Mouse (Mus musculus) limb, embryonic 10.5 days (tissue): Measurements from ENCODE around the gene Gba. TPM values are rescaled to one million over a fixed set of nuclear protein-coding genes. Genes with fewer than 3 reads are reported as not detected.

Experiments
- DNase-seq: peaks from one replicate; pipeline ENCODE4 v3.0.0-alpha.2; 2017; ENCODE audit warnings: low spot score
- H3K27ac ChIP-seq: fragments of 300-500 bp; sonication (generic); 2 replicates; pipeline ENCODE4 v1.5.1; 2016; ENCODE audit warnings: mild to moderate bottlenecking
- H3K27me3 ChIP-seq: fragments of 300-500 bp; sonication (generic); 2 replicates; pipeline ENCODE4 v1.6.1; 2016; ENCODE audit warnings: low read depth, mild to moderate bottlenecking; ENCODE audit not compliant: poor library complexity, severe bottlenecking
- H3K36me3 ChIP-seq: fragments of 300-500 bp; sonication (generic); 2 replicates; pipeline ENCODE4 v1.6.1; 2016; ENCODE audit warnings: mild to moderate bottlenecking, moderate library complexity
- H3K4me1 ChIP-seq: fragments of 300-500 bp; sonication (generic); 2 replicates; pipeline ENCODE4 v1.6.1; 2016
- H3K4me3 ChIP-seq: fragments of 300-500 bp; sonication (generic); 2 replicates; pipeline ENCODE4 v1.5.1; 2016; ENCODE audit warnings: mild to moderate bottlenecking, moderate library complexity
- H3K9me3 ChIP-seq: fragments of 300-500 bp; sonication (generic); replicated peaks from 2 replicates; pipeline ENCODE4 v1.6.1; 2016; ENCODE audit warnings: mild to moderate bottlenecking
- WGBS: fragments of 180-500 bp; shearing (Covaris S2); methylation state at CpG from one replicate; pipeline ENCODE4 v1.1.7; 2016; 5-methylcytosine and 5-hydroxymethylcytosine counted together
- polyA plus RNA-seq: library from polyadenylated mRNA; unstranded; fragments of >200 nt; fragmentation: Nextera tagmentation; extraction: Ambion mirVana; gene quantifications from 2 replicates; pipeline ENCODE4 v1.2.1, GENCODE M21; 2016

Gba gene
- polyA plus RNA-seq, 1 experiment from 2014 or later, result 34.9 TPM

DNA sequence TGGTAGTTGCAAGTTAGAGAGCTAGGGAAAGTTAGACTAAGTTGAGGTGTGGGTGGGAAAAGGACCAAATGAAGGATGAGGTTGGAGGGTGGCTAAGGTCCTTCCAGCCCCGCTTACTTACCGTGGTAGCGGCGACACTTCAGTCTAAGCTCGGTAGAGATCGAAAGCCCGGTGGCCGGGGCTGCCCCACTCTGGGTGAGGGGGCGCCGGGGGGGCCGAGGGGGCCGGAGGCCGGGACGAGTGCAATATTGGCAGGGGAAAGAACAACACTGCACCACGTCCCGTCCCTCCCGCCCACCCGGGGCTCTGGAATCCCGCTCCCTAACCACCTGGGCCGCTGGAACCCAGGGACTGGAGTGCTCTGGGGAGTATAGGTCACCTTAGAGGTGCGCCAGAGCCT lies 24.2 kb downstream of the Gba start, which contains the start of gene Mtx1:
Gene Mtx1, minus strand, starts transcription at position 189 of the 400 bp plus-strand sequence.
- Histone ChIP-seq H3K4me1 (peaks cover 45% of the 10 kb centered on the region), H3K27me3 (peaks cover 60% of the 10 kb centered on the region), H3K27ac (peak within 1 kb of the TSS; percentile 87), H3K4me3 (peak within 1 kb of the TSS; percentile 66), H3K9me3 (no peaks in the 10 kb centered on the region), H3K36me3 (peaks cover 30% of the 10 kb centered on the region)
- DNase-seq, result no peak
- WGBS, result under 1% methylated on average over 21 of the region's 21 CpGs

DNA sequence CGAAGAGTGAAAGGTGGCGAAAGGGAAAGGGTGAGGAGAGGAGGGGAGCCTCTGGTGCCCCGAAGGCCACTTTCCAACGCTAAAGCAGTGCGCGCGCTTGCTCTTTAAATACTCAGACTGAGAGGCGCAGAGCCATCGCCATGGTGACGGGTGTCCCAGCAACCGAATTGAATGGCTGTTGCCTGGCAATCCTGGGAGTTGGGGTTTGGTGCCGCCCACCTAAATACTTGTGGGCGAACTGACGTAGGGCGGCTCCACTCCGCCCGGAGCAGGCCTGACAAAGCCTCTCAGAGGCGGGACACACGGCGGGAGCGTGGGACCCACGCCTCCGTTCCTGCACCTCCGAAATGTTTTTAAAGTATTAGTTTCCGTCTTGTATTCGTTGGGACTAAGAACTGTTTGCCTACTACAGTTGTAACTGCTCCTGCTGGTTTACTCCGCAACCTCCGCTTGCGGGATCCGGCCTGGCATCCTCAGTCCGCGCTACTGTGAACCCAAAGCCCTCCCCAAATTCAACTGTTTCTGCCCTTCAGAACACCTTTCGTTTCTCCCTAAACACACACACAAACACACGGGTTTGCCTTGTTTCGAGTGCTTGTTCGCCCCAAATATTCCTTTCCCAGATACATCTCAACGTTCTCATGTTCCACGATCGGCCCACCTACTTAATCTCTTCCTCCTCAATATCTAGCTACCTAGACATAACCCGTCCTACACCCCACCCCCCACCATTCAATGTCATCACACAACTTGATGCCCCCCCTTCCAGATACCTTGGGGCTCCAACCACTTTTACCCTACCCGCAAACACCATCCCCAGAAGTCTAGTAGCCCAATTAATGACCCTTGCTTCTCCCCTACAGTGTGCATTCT lies 24.8 kb downstream of the Gba start:
- H3K9me3 ChIP-seq, result no peaks in the 10 kb centered on the region
- peaks cover 27% of the 10 kb centered on the region for H3K36me3 ChIP-seq
- peak; percentile 93 for DNase-seq
- peaks cover 61% of the 10 kb centered on the region for H3K27me3 ChIP-seq
- H3K27ac ChIP-seq, result peak overlapping the region; percentile 87
- 4% methylated on average over 41 of the region's 41 CpGs for WGBS
- H3K4me3 ChIP-seq, result peak overlapping the region; percentile 66
- H3K4me1 ChIP-seq, result peaks cover 50% of the 10 kb centered on the region

DNA sequence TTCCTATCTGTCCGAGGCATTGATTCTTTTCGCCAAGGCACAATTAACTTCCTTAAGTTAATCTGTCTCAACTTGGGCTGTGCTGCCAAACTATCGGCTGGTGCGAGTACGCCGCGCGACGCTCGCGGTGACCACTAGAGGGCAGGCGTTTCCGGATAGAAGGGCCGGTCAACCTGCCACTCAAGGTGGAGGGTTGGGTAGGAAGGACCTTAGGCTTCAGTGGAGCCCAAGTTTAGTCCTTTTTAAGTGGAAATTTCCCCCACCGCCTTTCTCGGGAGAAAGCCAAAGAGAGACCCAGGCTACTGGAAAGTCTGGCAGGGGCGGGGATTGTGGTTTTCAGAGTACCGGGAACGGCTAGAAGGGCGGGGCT lies 25.4 kb downstream of the Gba start:
- Histone ChIP-seq H3K4me3 (peak overlapping the region; percentile 66), H3K27me3 (peaks cover 66% of the 10 kb centered on the region), H3K36me3 (peaks cover 23% of the 10 kb centered on the region), H3K27ac (peak overlapping the region; percentile 87), H3K9me3 (no peaks in the 10 kb centered on the region), H3K4me1 (peaks cover 50% of the 10 kb centered on the region)
- WGBS, result 0% methylated on average over 20 of the region's 20 CpGs
- peak; percentile 95 for DNase-seq

DNA sequence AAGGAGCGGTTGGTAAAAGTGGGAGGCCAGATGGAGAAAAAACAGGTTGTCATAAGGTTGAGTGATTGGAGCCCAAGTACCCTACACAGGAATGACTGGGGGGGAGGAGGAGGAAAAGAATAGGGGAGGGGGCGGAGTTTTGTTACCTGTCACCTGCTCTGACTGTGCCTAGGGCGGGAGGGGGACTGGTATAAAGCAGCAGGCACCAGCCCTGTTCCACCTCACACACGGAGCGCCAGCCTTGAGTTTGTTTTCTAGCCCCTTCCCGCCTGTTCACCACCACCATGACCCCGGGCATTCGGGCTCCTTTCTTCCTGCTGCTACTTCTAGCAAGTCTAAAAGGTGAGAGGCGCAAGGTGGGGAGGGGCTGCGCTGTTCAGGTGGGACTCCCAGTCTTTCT lies 26.1 kb downstream of the Gba start, which contains the start of gene Muc1:
Gene Muc1, plus strand, starts transcription at position 222 of the 400 bp plus-strand sequence.
- H3K27me3 ChIP-seq, result peaks cover 66% of the 10 kb centered on the region
- H3K36me3 ChIP-seq, result peaks cover 16% of the 10 kb centered on the region
- DNase-seq, result no peak
- peak within 1 kb of the TSS; percentile 87 for H3K27ac ChIP-seq
- H3K4me1 ChIP-seq, result peaks cover 50% of the 10 kb centered on the region
- WGBS, result 16% methylated on average over 10 of the region's 10 CpGs
- peak within 1 kb of the TSS; percentile 66 for H3K4me3 ChIP-seq
- H3K9me3 ChIP-seq, result no peaks in the 10 kb centered on the region

DNA sequence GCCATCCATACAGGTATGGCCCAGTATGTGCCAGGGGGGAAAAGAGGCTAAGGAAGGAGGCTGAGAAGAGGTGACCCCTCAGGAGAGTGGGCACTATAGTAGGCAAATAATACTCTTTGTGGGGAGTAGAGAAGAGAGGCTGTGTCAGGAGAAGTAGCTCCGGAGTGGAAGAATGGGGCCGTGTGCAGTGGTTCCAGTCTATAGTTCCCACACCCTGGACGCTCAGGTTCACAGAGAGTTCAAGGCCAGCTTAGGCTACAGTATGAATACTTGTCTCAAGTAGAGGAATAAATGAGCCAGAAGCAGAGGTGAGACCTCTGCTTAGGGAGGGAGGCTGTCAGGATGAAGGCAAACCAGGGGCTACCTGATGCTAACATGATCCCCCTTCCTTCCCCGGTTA lies 26.5 kb downstream of the Gba start:
- Histone ChIP-seq H3K27me3 (peaks cover 66% of the 10 kb centered on the region), H3K4me3 (no peak overlapping the region), H3K27ac (no peak overlapping the region), H3K36me3 (peaks cover 12% of the 10 kb centered on the region), H3K9me3 (no peaks in the 10 kb centered on the region), H3K4me1 (peaks cover 50% of the 10 kb centered on the region)
- 61% methylated on average over 4 of the region's 4 CpGs for WGBS
- DNase-seq, result no peak

DNA sequence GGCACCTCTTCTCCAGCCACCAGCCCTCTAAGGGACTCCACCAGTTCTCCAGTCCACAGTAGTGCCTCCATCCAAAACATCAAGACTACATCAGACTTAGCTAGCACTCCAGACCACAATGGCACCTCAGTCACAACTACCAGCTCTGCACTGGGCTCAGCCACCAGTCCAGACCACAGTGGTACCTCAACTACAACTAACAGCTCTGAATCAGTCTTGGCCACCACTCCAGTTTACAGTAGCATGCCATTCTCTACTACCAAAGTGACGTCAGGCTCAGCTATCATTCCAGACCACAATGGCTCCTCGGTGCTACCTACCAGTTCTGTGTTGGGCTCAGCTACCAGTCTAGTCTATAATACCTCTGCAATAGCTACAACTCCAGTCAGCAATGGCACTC lies 27.8 kb downstream of the Gba start:
- WGBS, result 94% methylated on average over 2 of the region's 2 CpGs
- H3K4me1 ChIP-seq, result peaks cover 41% of the 10 kb centered on the region
- peaks cover 61% of the 10 kb centered on the region for H3K27me3 ChIP-seq
- H3K4me3 ChIP-seq, result no peak overlapping the region
- no peak overlapping the region for H3K27ac ChIP-seq
- peaks cover 7% of the 10 kb centered on the region for H3K36me3 ChIP-seq
- DNase-seq, result no peak
- H3K9me3 ChIP-seq, result no peaks in the 10 kb centered on the region

DNA sequence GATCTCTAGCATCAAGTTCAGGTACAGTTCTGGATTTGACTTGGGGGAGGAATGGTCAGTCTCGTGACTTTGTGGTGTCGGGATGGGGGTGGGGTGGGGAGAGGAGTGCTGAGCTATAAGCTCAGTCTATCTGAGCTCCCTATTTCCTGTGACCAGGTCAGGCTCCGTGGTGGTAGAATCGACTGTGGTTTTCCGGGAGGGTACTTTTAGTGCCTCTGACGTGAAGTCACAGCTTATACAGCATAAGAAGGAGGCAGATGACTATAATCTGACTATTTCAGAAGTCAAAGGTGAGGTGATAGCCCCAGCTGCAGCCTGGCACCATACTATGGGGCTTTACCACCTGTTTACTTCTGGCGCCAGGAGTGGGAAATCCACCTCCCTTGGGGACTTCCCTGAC lies 28.6 kb downstream of the Gba start:
- Histone ChIP-seq H3K27me3 (peaks cover 58% of the 10 kb centered on the region), H3K36me3 (peaks cover 11% of the 10 kb centered on the region), H3K4me1 (peaks cover 36% of the 10 kb centered on the region), H3K9me3 (no peaks in the 10 kb centered on the region), H3K4me3 (no peak overlapping the region), H3K27ac (no peak overlapping the region)
- 76% methylated on average over 7 of the region's 7 CpGs for WGBS
- no peak for DNase-seq

DNA sequence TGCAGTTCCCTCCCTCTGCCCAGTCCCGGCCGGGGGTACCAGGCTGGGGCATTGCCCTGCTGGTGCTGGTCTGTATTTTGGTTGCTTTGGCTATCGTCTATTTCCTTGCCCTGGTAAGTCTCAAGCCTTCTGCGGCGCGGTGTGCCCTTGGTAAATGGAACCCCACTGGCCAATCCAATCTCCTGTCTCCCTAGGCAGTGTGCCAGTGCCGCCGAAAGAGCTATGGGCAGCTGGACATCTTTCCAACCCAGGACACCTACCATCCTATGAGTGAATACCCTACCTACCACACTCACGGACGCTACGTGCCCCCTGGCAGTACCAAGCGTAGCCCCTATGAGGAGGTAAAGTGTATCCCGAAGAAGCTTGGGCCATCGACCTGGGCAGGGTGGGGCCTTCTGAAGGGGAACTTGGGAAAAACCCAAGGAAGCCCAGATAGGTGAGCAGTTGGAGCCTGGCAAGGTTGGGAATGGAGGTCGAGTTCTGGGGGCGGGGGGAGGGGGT lies 29.1 kb downstream of the Gba start:
- no peak for DNase-seq
- peaks cover 16% of the 10 kb centered on the region for H3K36me3 ChIP-seq
- no peaks in the 10 kb centered on the region for H3K9me3 ChIP-seq
- H3K27ac ChIP-seq, result no peak overlapping the region
- WGBS, result 75% methylated on average over 16 of the region's 16 CpGs
- peaks cover 31% of the 10 kb centered on the region for H3K4me1 ChIP-seq
- no peak overlapping the region for H3K4me3 ChIP-seq
- H3K27me3 ChIP-seq, result peaks cover 57% of the 10 kb centered on the region

DNA sequence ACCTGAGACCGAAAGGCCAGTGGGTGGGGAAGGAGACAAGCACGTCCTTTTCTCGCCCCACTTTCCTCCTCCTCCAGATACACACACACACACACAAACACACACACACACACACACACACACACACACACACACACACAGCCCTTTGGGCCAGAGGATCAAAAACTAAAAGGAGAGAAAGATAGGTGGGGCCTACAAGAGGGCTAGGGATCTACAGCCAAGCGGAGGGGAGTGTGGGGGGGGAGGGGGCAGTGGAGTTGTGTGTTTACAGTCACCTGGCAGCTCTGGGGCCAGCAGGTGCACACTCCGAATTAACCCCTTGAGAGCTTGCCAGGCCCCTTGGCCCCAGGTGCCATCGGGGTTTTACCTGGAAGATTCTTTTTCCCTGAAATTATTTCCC lies 29.9 kb downstream of the Gba start:
- Histone ChIP-seq H3K4me1 (peaks cover 24% of the 10 kb centered on the region), H3K27me3 (peaks cover 57% of the 10 kb centered on the region), H3K9me3 (no peaks in the 10 kb centered on the region), H3K27ac (no peak overlapping the region), H3K36me3 (peaks cover 19% of the 10 kb centered on the region), H3K4me3 (no peak overlapping the region)
- DNase-seq, result no peak
- WGBS, result 65% methylated on average over 6 of the region's 6 CpGs

DNA sequence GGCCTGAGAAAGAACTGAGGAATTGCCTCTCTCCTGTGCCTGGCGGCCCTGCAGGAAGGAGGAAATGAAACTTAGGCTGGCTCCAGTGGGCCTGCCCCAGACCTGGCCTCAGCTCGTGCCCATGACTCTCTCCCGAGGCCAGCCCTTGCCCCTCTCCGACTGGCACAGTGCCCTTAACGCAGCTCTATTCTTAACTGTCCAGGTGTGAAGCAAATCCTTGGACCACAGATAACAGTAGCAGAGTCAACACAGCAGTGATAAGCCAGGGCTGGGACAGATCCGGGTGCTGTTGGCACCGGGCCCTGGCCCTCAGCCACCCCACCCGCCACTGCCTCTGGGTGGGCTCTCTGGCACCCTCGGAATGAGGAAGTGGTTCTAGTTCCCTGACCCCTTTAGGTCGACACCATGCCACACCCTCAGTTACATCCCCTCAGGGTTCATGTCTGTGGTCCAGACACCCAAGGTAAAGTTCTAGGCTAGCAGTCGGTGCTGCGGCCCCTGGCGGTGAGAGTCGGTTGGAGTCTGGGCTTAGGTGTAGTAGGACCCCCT lies 30.9 kb downstream of the Gba start:
- DNase-seq, result no peak
- H3K27me3 ChIP-seq, result peaks cover 54% of the 10 kb centered on the region
- 84% methylated on average over 14 of the region's 14 CpGs for WGBS
- H3K27ac ChIP-seq, result no peak overlapping the region
- peaks cover 29% of the 10 kb centered on the region for H3K36me3 ChIP-seq
- no peaks in the 10 kb centered on the region for H3K9me3 ChIP-seq
- H3K4me3 ChIP-seq, result no peak overlapping the region
- peaks cover 20% of the 10 kb centered on the region for H3K4me1 ChIP-seq

DNA sequence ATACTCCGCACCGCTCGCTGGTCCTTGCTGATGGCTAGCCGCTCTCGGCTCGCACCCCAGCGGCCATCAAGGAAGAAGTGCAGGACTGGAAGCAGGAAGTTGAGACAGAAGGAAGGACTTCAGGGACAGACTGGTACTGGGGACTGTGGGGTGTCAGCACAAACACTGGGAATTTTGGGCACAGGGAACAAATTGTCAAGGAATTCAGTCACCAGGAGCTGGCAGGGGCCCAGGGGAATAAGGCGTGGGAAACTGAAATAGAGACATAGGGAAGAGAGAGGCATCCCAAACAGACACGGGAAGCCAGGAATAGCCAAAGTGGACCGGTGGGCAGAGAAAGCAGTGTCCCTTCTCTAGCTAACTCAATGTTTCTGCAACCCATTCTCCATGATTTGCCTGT lies 33.8 kb downstream of the Gba start:
- Histone ChIP-seq H3K9me3 (no peaks in the 10 kb centered on the region), H3K27ac (peak overlapping the region; percentile 46; the same call in 1 of the 2 replicates), H3K4me1 (peaks cover 16% of the 10 kb centered on the region; the same call in 1 of the 2 replicates), H3K4me3 (no peak overlapping the region), H3K36me3 (peaks cover 40% of the 10 kb centered on the region), H3K27me3 (peaks cover 25% of the 10 kb centered on the region)
- 92% methylated on average over 10 of the region's 10 CpGs for WGBS
- no peak for DNase-seq

DNA sequence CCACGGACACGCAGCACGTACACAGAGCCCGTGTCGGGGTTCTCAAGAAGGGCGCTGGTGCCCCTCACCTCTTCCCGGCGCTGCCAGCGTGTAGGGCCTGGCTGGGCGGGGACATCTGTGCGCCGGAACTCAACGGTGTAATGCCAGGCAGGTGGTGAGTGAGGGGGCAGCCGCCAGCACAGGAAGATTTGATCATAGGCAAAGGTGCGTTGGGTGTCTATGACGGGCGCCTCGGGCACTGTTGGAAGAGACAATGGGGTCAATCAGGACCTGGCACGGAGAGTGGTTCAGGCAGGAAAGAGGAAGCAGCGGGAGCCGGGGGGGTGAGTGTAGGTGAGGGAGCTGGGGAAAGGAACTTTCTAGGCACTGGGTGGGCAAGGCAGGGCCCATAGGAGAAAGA lies 35.0 kb downstream of the Gba start:
- no peak for DNase-seq
- H3K4me3 ChIP-seq, result no peak overlapping the region; the same call in 1 of the 2 replicates
- peaks cover 46% of the 10 kb centered on the region for H3K36me3 ChIP-seq
- no peaks in the 10 kb centered on the region for H3K9me3 ChIP-seq
- peaks cover 9% of the 10 kb centered on the region; the same call in 1 of the 2 replicates for H3K4me1 ChIP-seq
- 96% methylated on average over 21 of the region's 21 CpGs for WGBS
- no peak overlapping the region for H3K27ac ChIP-seq
- peaks cover 18% of the 10 kb centered on the region for H3K27me3 ChIP-seq

DNA sequence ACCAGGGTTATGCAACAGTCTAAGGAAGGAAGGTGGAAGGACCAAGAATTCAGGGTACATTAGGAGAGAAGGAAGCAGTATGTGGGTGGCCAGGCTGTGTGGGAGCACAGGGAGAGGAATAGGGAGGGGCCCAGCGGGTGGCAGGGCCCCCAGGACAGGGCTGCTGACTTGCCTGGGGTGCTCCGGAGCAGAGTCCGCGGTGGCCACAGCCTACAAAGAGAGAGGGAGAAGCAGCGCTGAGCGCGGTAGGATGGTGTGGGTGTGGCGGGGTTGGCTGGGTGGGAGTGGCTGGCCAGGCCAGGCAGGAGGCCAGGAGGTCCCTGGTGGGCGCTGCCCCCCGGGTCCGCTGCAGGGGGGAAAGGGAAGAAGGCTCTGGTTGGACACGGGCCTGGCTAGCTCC lies 35.8 kb downstream of the Gba start:
- WGBS, result 81% methylated on average over 12 of the region's 12 CpGs
- H3K4me1 ChIP-seq, result peaks cover 13% of the 10 kb centered on the region
- no peaks in the 10 kb centered on the region for H3K9me3 ChIP-seq
- no peak overlapping the region for H3K4me3 ChIP-seq
- no peak for DNase-seq
- H3K36me3 ChIP-seq, result peaks cover 46% of the 10 kb centered on the region
- H3K27me3 ChIP-seq, result peaks cover 18% of the 10 kb centered on the region
- no peak overlapping the region for H3K27ac ChIP-seq
